Mouse (Mus musculus) induced T-regulatory cell, adult 2 months (primary cell): ENCODE data around the gene Gm20219.

Source experiments
- DNase-seq: peaks from one replicate; pipeline ENCODE4 v3.0.0-alpha.2; 2012; ENCODE audit warnings: low read depth

Gm20219 gene

GRCm38 (mm10) chr17:56552781-56553363 is 1.3 kb downstream of the Gm20219 start:
- DNase-seq, result peak; percentile 90

DNA sequence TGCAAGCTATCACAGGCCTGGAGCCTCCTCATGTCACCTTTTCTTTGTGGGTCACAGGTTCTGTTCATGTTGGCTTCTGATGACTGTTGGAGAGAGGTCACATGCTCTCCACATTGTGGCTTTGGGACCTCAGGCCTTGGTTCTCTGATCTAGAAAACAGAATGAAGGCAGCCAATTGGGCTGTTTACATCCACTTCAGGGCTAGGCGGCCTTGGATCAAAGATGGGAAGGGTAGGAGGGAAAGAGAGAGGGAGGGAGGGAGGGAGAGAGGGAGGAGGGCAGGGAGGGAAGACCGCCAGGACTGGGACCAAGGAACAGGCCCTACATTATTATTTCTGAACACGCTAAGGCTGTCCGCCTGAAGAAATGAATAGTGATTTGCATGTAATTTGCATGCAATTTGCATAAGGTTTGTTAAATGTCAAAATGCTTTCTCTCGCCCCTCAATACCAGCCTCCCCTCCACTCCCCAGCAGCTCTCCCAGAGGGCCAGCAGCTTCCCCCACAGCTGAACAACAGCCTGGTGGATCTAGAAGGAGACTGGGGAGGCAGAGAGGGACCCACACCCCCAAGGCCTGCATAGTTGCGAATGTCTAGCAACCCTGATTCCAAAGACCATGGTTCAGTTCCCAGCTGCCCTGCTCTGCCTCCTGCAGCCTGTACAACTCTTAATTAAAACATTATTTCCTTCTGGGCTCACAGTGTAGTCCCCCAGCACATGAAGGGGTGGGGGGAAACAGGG is 2.2 kb downstream of the Gm20219 start:
- no peak for DNase-seq

- DNase-seq, result no peak
Observed at GRCm38 (mm10) chr17:56550784-56551475, 3.3 kb downstream of the Gm20219 start.

DNA sequence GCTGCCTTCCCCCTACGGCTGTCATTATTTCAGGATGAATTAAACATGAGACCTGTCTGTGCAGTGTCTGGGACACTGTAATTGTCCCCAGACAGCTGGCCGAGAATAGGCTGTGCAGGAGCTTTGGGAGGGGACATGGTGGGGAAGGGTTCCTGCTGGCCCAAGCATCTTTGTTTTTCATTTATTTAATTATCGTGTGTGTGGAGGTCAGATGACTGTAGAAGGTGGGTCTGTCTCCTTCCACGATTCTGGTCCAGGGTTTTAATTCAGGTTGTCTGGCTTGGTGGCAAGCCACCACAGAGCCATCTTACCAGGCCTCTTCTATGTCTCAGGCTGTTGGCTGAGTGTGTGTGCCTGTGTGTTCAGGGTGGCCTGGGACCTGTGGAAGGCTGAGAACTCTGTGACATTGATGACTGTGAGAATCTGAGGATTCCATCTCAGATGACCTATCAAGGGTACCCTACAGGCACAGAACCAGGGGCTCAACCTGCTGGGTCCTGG is 5.5 kb downstream of the Gm20219 start:
- DNase-seq, result no peak

- DNase-seq, result peak; percentile 27
Observed at GRCm38 (mm10) chr17:56547846-56548604, 6.2 kb downstream of the Gm20219 start.

GRCm38 (mm10) chr17:56547116-56547845 is 6.9 kb downstream of the Gm20219 start:
- DNase-seq, result no peak

- DNase-seq, result no peak
Observed at GRCm38 (mm10) chr17:56546576-56546975, 7.6 kb downstream of the Gm20219 start.

DNA sequence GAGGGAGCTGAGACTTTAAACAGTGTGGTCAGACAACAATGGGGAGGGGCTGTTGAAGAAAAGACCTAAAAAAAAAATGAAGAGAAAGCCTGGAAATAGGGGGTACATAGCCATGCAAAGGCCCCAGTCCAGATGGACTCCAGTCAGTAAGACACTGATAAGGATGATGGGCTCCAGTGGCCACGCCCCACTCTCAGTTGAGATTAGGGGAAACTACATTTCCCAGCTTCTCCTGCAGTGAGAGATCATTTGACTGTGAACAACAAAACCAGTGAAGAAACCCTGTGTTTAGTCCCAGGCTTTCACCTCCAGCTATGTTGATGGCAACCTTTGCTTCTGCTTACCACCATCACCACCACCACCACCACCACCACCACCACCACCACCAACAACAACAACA is 8.2 kb downstream of the Gm20219 start:
- DNase-seq, result no peak

DNA sequence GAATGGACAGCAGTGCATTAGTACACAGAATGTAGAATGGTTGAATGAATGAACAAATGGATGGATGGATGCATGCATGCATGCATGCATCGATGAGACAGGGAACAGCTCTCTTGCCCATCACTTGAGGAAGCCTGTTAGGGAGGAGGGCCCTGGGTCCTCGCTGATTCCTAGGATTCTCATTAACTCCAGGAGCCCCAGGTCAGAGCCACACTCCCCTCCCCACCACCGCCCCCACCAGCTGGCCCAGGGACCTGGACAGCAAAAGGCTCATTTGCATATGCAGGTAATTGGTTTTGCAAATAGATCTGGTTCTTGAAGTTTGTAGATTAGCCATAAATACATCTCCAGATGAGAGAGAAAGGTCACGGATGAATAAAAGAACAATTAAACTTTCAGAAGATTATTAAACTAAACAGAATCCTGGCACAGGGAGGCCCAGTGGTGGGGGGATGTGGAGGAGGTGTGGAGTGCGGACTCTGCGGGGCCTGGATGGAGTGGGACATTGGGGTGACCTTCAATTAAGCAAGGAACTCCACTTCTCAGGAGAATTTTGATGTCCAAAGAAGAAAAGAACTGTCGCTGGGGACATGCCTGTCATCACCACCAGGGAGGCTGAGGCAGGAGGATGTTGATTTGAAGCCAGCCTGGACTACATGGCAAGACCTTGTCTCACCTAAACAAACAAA is 9.3 kb downstream of the Gm20219 start:
- DNase-seq, result no peak

- DNase-seq, result no peak
Observed at GRCm38 (mm10) chr17:56543684-56544224, 10.4 kb downstream of the Gm20219 start.

DNA sequence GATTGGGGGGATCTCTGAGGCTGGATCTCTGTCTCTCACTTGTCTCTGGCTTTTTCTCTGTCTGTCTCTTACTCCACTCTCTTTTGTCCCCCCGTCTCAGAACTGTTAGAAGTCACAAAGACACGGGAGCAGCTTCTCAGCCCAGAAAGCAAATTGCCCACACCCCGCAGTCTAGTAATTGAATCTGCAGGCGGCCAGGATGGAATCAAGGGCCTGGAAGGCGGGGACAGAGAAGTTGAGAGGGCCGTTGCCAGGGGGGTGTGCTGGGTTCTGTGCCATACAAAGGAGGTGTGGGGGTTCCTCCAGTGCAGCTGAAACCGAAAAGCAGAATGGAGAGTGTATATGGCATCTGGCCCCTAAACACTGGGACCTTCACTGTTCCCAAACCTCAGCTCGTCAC is 11.5 kb downstream of the Gm20219 start:
- no peak for DNase-seq

GRCm38 (mm10) chr17:56540562-56540975 is 13.6 kb downstream of the Gm20219 start:
- DNase-seq, result no peak

GRCm38 (mm10) chr17:56537912-56538311 is 16.3 kb downstream of the Gm20219 start:
- DNase-seq, result no peak

GRCm38 (mm10) chr17:56536874-56537273 is 17.3 kb downstream of the Gm20219 start:
- DNase-seq, result no peak

GRCm38 (mm10) chr17:56536192-56536591 is 18.0 kb downstream of the Gm20219 start:
- DNase-seq, result no peak

GRCm38 (mm10) chr17:56524943-56525342 is 29.2 kb downstream of the Gm20219 start:
- no peak for DNase-seq

- DNase-seq, result no peak
Observed at GRCm38 (mm10) chr17:56522744-56523143, 31.4 kb downstream of the Gm20219 start.

GRCm38 (mm10) chr17:56515690-56516410 is 38.3 kb downstream of the Gm20219 start:
- no peak for DNase-seq

GRCm38 (mm10) chr17:56514916-56515315 is 39.3 kb downstream of the Gm20219 start:
- DNase-seq, result no peak

DNA sequence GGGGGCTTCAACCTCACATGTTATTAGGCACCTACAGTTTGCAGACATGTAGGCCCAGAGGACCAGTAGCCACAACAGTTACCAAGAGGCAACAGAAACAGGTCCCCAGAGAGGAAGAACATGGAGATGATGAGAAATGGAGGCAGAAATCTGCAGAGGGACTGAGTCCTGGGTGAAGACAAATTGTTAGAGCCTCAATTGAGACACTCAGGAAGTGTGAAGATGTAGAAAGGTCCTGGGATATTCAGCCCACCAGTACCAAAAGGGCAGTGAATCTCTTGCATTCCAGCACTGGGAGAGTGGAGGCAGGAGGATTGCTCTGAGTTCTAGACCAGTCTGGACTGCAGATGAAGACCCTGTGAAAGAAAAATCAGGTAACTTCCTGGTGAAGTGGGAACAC is 39.9 kb downstream of the Gm20219 start:
- no peak for DNase-seq
